Mouse (Mus musculus): ENCODE measurements around the gene Gne.
A peak's percentile ranks its signal among the peaks of the same experiment; 100 is the strongest.
"Not testable (repeated sequence)": the region's sequence is repeated elsewhere in the genome, so short reads cannot be mapped to it uniquely, and the experiment has no call there.

Gne gene

GRCm38 (mm10) chr4:44072146-44072872, 11.7 kb downstream of the Gne start:
- peak; percentile 96 for DNase-seq

GRCm38 (mm10) chr4:44071741-44072145, 12.2 kb downstream of the Gne start:
- peak; percentile 25 for DNase-seq

GRCm38 (mm10) chr4:44070641-44071040, 13.3 kb downstream of the Gne start:
- DNase-seq, result no peak

GRCm38 (mm10) chr4:44069411-44069810, 14.6 kb downstream of the Gne start:
- DNase-seq, result no peak

- DNase-seq, result no peak
Observed at GRCm38 (mm10) chr4:44068736-44069135, 15.2 kb downstream of the Gne start.

GRCm38 (mm10) chr4:44066891-44067290, 17.1 kb downstream of the Gne start:
- DNase-seq, result no peak

GRCm38 (mm10) chr4:44065355-44066025, 18.5 kb downstream of the Gne start:
- peak; percentile 96 for DNase-seq

- DNase-seq, result no peak
Observed at GRCm38 (mm10) chr4:44062816-44063215, 21.2 kb downstream of the Gne start.

GRCm38 (mm10) chr4:44062062-44062461, 21.9 kb downstream of the Gne start:
- DNase-seq, result peak; percentile 37

- DNase-seq, result no peak
Observed at GRCm38 (mm10) chr4:44059674-44060073, 24.3 kb downstream of the Gne start.

- DNase-seq, result no peak
Observed at GRCm38 (mm10) chr4:44049812-44050211, 34.2 kb downstream of the Gne start.

GRCm38 (mm10) chr4:44046066-44046465, 37.9 kb downstream of the Gne start:
- DNase-seq, result no peak

GRCm38 (mm10) chr4:44044685-44045356, 39.2 kb downstream of the Gne start:
- no peak for DNase-seq

- DNase-seq, result not testable (repeated sequence)
Observed at GRCm38 (mm10) chr4:44043182-44043581, 40.8 kb downstream of the Gne start.

GRCm38 (mm10) chr4:44042429-44042828, 41.5 kb downstream of the Gne start:
- DNase-seq, result no peak

GRCm38 (mm10) chr4:44040802-44041201, 43.2 kb downstream of the Gne start:
- DNase-seq, result no peak

GRCm38 (mm10) chr4:44036455-44036854, 47.5 kb downstream of the Gne start:
- no peak for DNase-seq

- DNase-seq, result peak; percentile 40
Observed at GRCm38 (mm10) chr4:44031521-44031920, 52.5 kb downstream of the Gne start.

GRCm38 (mm10) chr4:44029661-44030066, 54.3 kb downstream of the Gne start:
- DNase-seq, result no peak

GRCm38 (mm10) chr4:44028303-44029135, 55.5 kb downstream of the Gne start:
- no peak for DNase-seq

GRCm38 (mm10) chr4:44025570-44025969, 58.4 kb downstream of the Gne start:
- DNase-seq, result no peak

GRCm38 (mm10) chr4:44024241-44024640, 59.7 kb downstream of the Gne start:
- DNase-seq, result no peak

- no peak for DNase-seq
Observed at GRCm38 (mm10) chr4:44023681-44024080, 60.3 kb downstream of the Gne start.

All from kidney, postnatal 10 days (tissue).